Mouse (Mus musculus): ENCODE results near the gene Washc3. TPM values are rescaled to one million over a fixed set of nuclear protein-coding genes. Genes with fewer than 3 reads are reported as not detected.

Gene Washc3
- polyA plus RNA-seq, 1 experiment from 2014 or later: 77.3 TPM

DNA sequence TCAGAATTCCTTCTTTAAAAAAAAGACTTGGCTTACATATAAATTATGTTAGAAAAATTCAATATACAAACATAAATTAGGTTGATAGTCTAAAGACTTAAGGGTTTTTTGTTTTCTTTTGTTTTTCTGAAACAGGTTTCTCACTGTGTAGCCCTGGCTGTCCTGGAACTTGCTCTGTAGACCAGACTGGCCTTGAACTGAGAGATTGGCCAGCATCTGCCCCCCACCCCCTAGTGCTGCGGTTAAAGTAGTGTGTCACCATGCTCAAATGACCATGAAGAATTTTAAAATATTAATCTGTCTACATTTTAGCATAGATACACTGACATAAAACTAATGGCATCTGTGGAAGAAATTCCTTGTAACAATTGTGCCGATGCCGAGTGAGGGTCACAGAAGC is 17.3 kb downstream of the Washc3 start:
- Histone ChIP-seq H3K27ac (ENCODE audit: low read depth, low read length) (no peak overlapping the region), H3K4me3 (ENCODE audit: low read depth, low read length) (no peak overlapping the region), H3K4me2 (replicated peaks; ENCODE audit: low read depth) (no peak overlapping the region), H3K9ac (ENCODE audit: low read depth, low read length) (no peak overlapping the region), H3K4me1 (replicated peaks; ENCODE audit: control insufficient read depth, insufficient read depth, low read length) (no peaks in the 10 kb centered on the region), H3K36me3 (ENCODE audit: control insufficient read depth, insufficient read depth) (peaks cover 38% of the 10 kb centered on the region), H3K9me3 (ENCODE audit: control insufficient read depth) (no peaks in the 10 kb centered on the region), H3K27me3 (replicated peaks; ENCODE audit: control insufficient read depth, insufficient read depth, low read length) (no peaks in the 10 kb centered on the region)
- 96% methylated on average over 3 of the region's 3 CpGs for WGBS
- ATAC-seq: no peak
- TF ChIP-seq CTCF (IDR thresholded peaks at IDR 0.05; ENCODE audit: low read depth): no peak

- Histone ChIP-seq H3K36me3 (ENCODE audit: control insufficient read depth, insufficient read depth) (peaks cover 45% of the 10 kb centered on the region), H3K9ac (ENCODE audit: low read depth, low read length) (no peak overlapping the region), H3K4me1 (replicated peaks; ENCODE audit: control insufficient read depth, insufficient read depth, low read length) (no peaks in the 10 kb centered on the region), H3K4me3 (ENCODE audit: low read depth, low read length) (no peak overlapping the region), H3K27me3 (replicated peaks; ENCODE audit: control insufficient read depth, insufficient read depth, low read length) (no peaks in the 10 kb centered on the region), H3K4me2 (replicated peaks; ENCODE audit: low read depth) (no peak overlapping the region), H3K9me3 (ENCODE audit: control insufficient read depth) (no peaks in the 10 kb centered on the region), H3K27ac (ENCODE audit: low read depth, low read length) (no peak overlapping the region)
- ATAC-seq: no peak
- TF ChIP-seq CTCF (IDR thresholded peaks at IDR 0.05; ENCODE audit: low read depth): no peak
- 94% methylated on average over 5 of the region's 5 CpGs for WGBS
Observed at GRCm38 (mm10) chr10:88221718-88222117, 20.8 kb downstream of the Washc3 start.

DNA sequence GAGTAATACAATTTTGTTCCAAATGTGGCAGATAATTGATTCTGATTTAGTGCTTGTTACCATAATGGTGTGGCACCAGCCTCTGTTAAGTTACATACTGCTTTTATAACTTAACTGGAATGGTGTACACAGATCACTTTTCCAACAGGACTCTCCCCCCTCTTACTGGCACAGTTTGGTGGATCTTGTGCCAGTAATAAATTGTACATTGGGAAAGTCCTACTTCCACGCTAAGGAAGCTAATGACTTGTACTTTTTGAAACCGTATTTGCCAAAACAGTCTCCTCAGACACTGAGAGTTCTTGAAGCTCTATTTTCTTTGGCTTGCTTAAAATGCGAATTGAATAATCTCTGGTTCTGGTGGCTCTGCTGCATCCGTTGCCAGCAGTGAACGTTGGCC is 24.5 kb downstream of the Washc3 start:
- H3K4me1 ChIP-seq (replicated peaks; ENCODE audit: control insufficient read depth, insufficient read depth, low read length): no peaks in the 10 kb centered on the region
- no peak overlapping the region for H3K9ac ChIP-seq (ENCODE audit: low read depth, low read length)
- ATAC-seq: no peak
- H3K4me3 ChIP-seq (ENCODE audit: low read depth, low read length): no peak overlapping the region
- H3K36me3 ChIP-seq (ENCODE audit: control insufficient read depth, insufficient read depth): peaks cover 31% of the 10 kb centered on the region
- TF ChIP-seq CTCF (IDR thresholded peaks at IDR 0.05; ENCODE audit: low read depth): no peak
- no peak overlapping the region for H3K4me2 ChIP-seq (replicated peaks; ENCODE audit: low read depth)
- H3K27ac ChIP-seq (ENCODE audit: low read depth, low read length): no peak overlapping the region
- no peaks in the 10 kb centered on the region for H3K27me3 ChIP-seq (replicated peaks; ENCODE audit: control insufficient read depth, insufficient read depth, low read length)
- no peaks in the 10 kb centered on the region for H3K9me3 ChIP-seq (ENCODE audit: control insufficient read depth)
- WGBS: 90% methylated on average over 5 of the region's 5 CpGs

DNA sequence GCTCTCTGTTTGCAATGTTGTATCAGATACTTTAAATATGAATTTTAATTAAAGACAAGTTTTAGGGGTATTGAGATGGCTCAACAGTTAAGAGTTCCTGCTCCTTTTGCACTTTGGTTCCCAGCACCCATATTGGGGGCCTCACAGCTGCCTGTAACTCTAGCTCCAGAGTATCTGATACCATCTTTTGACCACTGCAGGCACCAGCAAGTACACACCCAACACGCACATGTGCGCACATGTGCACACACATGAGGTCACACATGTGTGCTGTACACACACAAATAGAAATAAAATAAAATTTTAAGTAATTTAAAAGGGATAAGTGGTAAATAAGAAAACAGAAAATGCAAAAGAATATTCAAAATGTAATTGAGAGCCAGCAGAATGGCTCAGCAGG is 27.1 kb downstream of the Washc3 start:
- H3K36me3 ChIP-seq (ENCODE audit: control insufficient read depth, insufficient read depth): peaks cover 15% of the 10 kb centered on the region; the same call in 1 of the 2 replicates
- H3K4me3 ChIP-seq (ENCODE audit: low read depth, low read length): no peak overlapping the region
- no peak for ATAC-seq
- no peak overlapping the region for H3K27ac ChIP-seq (ENCODE audit: low read depth, low read length)
- no peaks in the 10 kb centered on the region for H3K9me3 ChIP-seq (ENCODE audit: control insufficient read depth)
- no peak overlapping the region for H3K9ac ChIP-seq (ENCODE audit: low read depth, low read length)
- no peaks in the 10 kb centered on the region for H3K27me3 ChIP-seq (replicated peaks; ENCODE audit: control insufficient read depth, insufficient read depth, low read length)
- no peak overlapping the region for H3K4me2 ChIP-seq (replicated peaks; ENCODE audit: low read depth)
- 99% methylated on average over 2 of the region's 2 CpGs for WGBS
- TF ChIP-seq CTCF (IDR thresholded peaks at IDR 0.05; ENCODE audit: low read depth): no peak
- no peaks in the 10 kb centered on the region for H3K4me1 ChIP-seq (replicated peaks; ENCODE audit: control insufficient read depth, insufficient read depth, low read length)

GRCm38 (mm10) chr10:88228521-88229017 is 27.7 kb downstream of the Washc3 start:
- H3K4me3 ChIP-seq (ENCODE audit: low read depth, low read length): no peak overlapping the region
- H3K36me3 ChIP-seq (ENCODE audit: control insufficient read depth, insufficient read depth): peaks cover 16% of the 10 kb centered on the region; the same call in 1 of the 2 replicates
- H3K4me1 ChIP-seq (replicated peaks; ENCODE audit: control insufficient read depth, insufficient read depth, low read length): no peaks in the 10 kb centered on the region
- H3K27ac ChIP-seq (ENCODE audit: low read depth, low read length): no peak overlapping the region
- H3K9ac ChIP-seq (ENCODE audit: low read depth, low read length): no peak overlapping the region
- no peak overlapping the region for H3K4me2 ChIP-seq (replicated peaks; ENCODE audit: low read depth)
- no peaks in the 10 kb centered on the region for H3K9me3 ChIP-seq (ENCODE audit: control insufficient read depth)
- H3K27me3 ChIP-seq (replicated peaks; ENCODE audit: control insufficient read depth, insufficient read depth, low read length): no peaks in the 10 kb centered on the region
- no peak for ATAC-seq
- no peak for TF ChIP-seq CTCF (IDR thresholded peaks at IDR 0.05; ENCODE audit: low read depth)
- 69% methylated on average over 8 of the region's 8 CpGs for WGBS

- Histone ChIP-seq H3K27me3 (replicated peaks; ENCODE audit: control insufficient read depth, insufficient read depth, low read length) (no peaks in the 10 kb centered on the region), H3K27ac (ENCODE audit: low read depth, low read length) (no peak overlapping the region), H3K4me1 (replicated peaks; ENCODE audit: control insufficient read depth, insufficient read depth, low read length) (no peaks in the 10 kb centered on the region), H3K36me3 (ENCODE audit: control insufficient read depth, insufficient read depth) (peaks cover 14% of the 10 kb centered on the region; the same call in 1 of the 2 replicates), H3K4me3 (ENCODE audit: low read depth, low read length) (no peak overlapping the region), H3K4me2 (replicated peaks; ENCODE audit: low read depth) (no peak overlapping the region), H3K9me3 (ENCODE audit: control insufficient read depth) (no peaks in the 10 kb centered on the region), H3K9ac (ENCODE audit: low read depth, low read length) (no peak overlapping the region)
- ATAC-seq: no peak
- TF ChIP-seq CTCF (IDR thresholded peaks at IDR 0.05; ENCODE audit: low read depth): no peak
- WGBS: 91% methylated on average over 8 of the region's 8 CpGs
Observed at GRCm38 (mm10) chr10:88231671-88232070, 30.8 kb downstream of the Washc3 start.

DNA sequence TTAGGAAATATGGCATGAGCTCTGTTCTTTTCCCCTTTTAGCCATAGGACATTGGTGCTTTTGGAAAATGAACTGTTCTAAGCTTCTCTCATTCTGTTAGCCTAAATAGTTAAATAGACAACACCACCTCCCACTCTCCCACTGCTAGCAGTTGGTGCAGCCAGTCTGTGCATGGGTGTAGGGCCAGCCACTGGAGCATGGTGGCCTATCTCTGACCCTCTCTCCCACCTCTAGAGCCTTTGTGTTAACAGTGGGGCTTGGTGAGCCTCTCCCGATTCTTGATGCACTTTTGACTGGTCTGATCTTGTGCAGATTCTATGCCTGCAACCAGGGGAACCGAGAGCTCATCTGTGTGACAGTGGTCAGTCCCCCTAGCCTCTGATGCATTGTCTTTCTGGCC is 31.9 kb downstream of the Washc3 start:
- no peaks in the 10 kb centered on the region for H3K27me3 ChIP-seq (replicated peaks; ENCODE audit: control insufficient read depth, insufficient read depth, low read length)
- ATAC-seq: no peak
- no peak for TF ChIP-seq CTCF (IDR thresholded peaks at IDR 0.05; ENCODE audit: low read depth)
- no peak overlapping the region for H3K27ac ChIP-seq (ENCODE audit: low read depth, low read length)
- H3K36me3 ChIP-seq (ENCODE audit: control insufficient read depth, insufficient read depth): peaks cover 15% of the 10 kb centered on the region; the same call in 1 of the 2 replicates
- H3K9ac ChIP-seq (ENCODE audit: low read depth, low read length): no peak overlapping the region
- H3K4me2 ChIP-seq (replicated peaks; ENCODE audit: low read depth): no peak overlapping the region
- no peak overlapping the region for H3K4me3 ChIP-seq (ENCODE audit: low read depth, low read length)
- WGBS: 93% methylated on average over 2 of the region's 2 CpGs
- no peaks in the 10 kb centered on the region for H3K9me3 ChIP-seq (ENCODE audit: control insufficient read depth)
- no peaks in the 10 kb centered on the region for H3K4me1 ChIP-seq (replicated peaks; ENCODE audit: control insufficient read depth, insufficient read depth, low read length)

All from intestine, postnatal 0 days (tissue).